Mouse (Mus musculus): ENCODE results near the gene Fam189a2.

GRCm38 (mm10) chr19:23961516-23961915 is 69.3 kb downstream of the Fam189a2 start:
- TF ChIP-seq GATA1 (IDR thresholded peaks at IDR 0.05; ENCODE audit: low read length) (no peak), TAL1 (IDR thresholded peaks at IDR 0.05; ENCODE audit: low read length) (no peak)
